Mouse (Mus musculus): Measurements from ENCODE around the gene Brat1. TPM values are rescaled to one million over a fixed set of nuclear protein-coding genes. Genes with fewer than 3 reads are reported as not detected.
"Not testable (repeated sequence)": the region's sequence is repeated elsewhere in the genome, so short reads cannot be mapped to it uniquely, and the experiment has no call there.

Brat1 gene
- 10 to 100 TPM; 20.5 to 24.4 TPM for total RNA-seq (2021)

GRCm38 (mm10) chr5:140704378-140705251 lies at the start of gene Brat1:
TSS of gene Brat1 (plus strand) at chr5:140705011.
- peak; percentile 90 to 97 for DNase-seq (ENCODE audit: extremely low spot score in 1 of 2, low spot score in 1 of 2)

DNA sequence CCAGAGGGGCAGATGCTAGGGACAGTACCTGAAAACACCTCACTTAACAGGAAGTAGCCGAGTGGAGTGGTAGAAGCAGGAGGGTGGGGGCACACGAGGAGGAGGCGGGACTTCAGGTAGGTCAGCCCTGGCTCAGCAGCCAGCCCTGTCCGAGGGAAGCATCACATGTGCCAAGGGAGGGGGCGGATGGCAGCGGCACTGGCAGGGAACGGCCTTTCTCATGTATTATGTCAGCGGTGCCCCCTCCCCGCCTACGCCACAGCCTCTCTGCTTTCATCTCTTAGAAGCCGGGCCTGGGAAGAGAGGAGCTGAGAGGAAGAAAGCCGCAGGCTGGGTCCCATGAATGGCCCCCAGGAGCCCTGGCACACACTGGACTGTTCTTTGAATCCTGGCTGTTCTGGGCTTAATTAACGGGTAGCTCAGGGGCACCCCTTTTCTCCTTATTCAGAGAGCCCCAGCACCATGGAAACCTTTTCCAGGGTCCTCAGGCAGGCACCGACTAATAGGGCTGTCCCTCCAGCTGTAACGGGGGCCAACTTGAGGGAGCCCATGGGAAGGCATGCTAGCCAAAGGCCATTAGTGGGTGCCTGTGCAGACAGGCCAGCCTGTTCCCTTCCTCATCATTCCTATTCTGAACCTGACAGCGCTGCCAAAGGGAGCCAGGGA lies 45.1 kb upstream of the Brat1 start:
- peak; percentile 30 to 47 for DNase-seq (ENCODE audit: extremely low spot score in 1 of 2, low spot score in 1 of 2)

GRCm38 (mm10) chr5:140660398-140660797 lies 44.4 kb upstream of the Brat1 start:
- no peak for DNase-seq (ENCODE audit: extremely low spot score in 1 of 2, low spot score in 1 of 2)

GRCm38 (mm10) chr5:140661427-140661826 lies 43.4 kb upstream of the Brat1 start:
- no peak for DNase-seq (ENCODE audit: extremely low spot score in 1 of 2, low spot score in 1 of 2)

- peak in 1 of 2 experiments; percentile 22 for DNase-seq (ENCODE audit: extremely low spot score in 1 of 2, low spot score in 1 of 2)
Observed at GRCm38 (mm10) chr5:140661875-140662643, 42.8 kb upstream of the Brat1 start.

GRCm38 (mm10) chr5:140662741-140663592 lies 41.8 kb upstream of the Brat1 start:
- DNase-seq (ENCODE audit: extremely low spot score in 1 of 2, low spot score in 1 of 2) = peak in 1 of 2 experiments; percentile 37

DNA sequence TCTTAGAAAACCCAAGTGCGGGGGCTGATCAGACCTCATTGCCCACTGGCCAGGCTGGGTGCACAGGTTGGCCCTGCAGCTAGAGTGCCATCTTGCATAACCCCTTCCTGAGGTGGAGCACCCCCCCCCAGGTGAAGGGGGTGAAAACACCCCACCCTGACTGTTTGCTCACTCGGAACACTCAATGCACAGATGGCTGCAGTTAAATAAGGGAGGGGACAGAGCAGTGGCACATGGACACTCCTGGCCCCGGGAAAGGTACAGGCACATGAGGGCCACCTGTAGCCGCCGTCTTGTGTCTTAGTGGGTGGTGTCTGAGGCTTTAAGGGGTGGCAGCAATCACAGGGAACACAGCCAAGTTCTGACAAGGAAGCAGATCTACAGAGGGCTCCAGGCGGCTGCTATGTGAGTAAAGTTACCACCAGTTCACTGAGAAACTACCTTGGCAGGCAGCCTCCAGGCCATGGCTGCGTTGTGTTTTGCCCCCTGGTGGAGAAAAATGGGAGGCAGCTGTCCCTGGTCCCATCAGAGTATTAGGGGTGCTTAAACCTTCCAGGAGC lies 41.1 kb upstream of the Brat1 start:
- peak; percentile 41 to 56 for DNase-seq (ENCODE audit: extremely low spot score in 1 of 2, low spot score in 1 of 2)

- no peak for DNase-seq (ENCODE audit: extremely low spot score in 1 of 2, low spot score in 1 of 2)
Observed at GRCm38 (mm10) chr5:140672115-140672514, 32.7 kb upstream of the Brat1 start.

DNA sequence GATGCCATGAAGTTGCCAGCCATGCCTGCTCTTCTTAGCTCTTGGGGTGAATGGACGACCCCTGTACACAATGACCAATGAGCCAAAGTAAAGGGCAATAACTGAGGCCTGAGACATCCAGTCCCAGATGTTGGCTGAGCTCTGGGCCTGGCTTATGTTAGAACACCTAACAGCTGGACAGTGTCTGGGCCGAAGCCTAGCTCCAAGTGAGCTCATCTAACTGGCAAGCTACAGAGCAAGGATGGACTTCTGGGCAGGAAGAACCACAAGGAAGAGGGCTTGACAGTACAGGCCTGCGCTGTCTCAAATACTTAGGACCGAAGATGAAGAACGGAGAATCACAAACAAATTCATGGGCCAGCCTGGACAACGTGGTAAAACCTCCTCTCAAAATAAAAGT lies 32.2 kb upstream of the Brat1 start:
- DNase-seq (ENCODE audit: extremely low spot score in 1 of 2, low spot score in 1 of 2) = not testable (repeated sequence)

DNA sequence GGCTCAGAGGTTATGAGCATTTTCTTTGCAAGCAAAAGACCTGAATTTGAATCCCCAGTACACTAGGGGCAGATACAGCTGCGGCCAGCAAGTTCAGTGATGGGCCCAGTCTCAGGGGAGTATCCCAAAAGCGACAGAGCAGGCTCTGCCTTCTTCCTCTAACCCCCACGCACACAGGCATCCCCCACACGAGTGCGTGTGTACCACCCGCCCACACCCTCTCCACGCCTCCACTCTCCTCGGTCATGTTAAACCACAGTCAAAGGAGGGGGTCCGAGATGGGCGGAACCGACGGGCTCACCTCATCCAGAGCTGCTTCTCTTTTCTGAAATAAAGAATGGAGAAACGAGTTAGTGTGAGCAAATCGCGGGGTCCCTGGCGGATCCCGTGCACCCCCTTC lies 30.8 kb upstream of the Brat1 start:
- DNase-seq (ENCODE audit: extremely low spot score in 1 of 2, low spot score in 1 of 2) = no peak

GRCm38 (mm10) chr5:140675079-140675478 lies 29.7 kb upstream of the Brat1 start:
- DNase-seq (ENCODE audit: extremely low spot score in 1 of 2, low spot score in 1 of 2) = no peak

DNA sequence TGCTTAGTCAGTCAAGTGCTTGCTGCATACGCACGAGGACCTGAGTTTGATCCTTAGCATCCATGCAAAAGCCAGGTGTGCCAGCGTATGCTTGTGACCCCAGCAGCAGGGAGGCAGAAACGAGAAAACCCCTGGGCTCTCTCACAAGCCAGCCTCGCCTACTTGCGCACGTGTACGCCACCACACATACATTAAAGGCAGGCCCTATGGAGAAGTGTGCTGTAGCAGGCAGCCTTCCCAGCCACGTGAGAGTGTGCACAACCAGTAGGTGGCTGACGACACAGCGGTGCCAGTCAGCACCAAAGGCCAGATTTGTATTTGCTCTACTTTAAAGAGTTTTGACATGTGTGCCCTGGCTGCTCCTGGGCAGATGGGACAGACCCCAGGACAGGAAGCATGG lies 29.2 kb upstream of the Brat1 start:
- DNase-seq (ENCODE audit: extremely low spot score in 1 of 2, low spot score in 1 of 2) = no peak

DNA sequence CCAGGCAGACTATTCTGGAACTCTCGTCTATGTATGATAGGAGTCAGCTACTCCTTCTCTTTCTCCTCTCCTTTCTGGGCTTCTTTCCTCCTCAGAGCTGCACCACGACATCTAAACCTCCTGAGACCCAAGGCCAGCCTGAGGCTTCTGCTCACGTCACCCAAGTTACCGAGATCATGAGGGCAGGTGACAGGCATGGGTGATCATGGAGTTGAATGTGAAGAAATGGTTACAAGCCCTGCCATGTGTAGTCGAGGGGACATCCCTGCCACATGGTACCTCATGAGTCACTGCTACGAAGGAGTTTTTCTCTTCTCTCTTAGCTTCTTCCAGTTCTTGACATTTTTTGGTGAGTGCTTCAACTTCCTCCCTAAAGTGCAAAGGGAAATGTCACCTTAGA lies 27.7 kb upstream of the Brat1 start:
- DNase-seq (ENCODE audit: extremely low spot score in 1 of 2, low spot score in 1 of 2) = no peak

GRCm38 (mm10) chr5:140680051-140680450 lies 24.8 kb upstream of the Brat1 start:
- no peak for DNase-seq (ENCODE audit: extremely low spot score in 1 of 2, low spot score in 1 of 2)

- no peak for DNase-seq (ENCODE audit: extremely low spot score in 1 of 2, low spot score in 1 of 2)
Observed at GRCm38 (mm10) chr5:140680950-140681349, 23.9 kb upstream of the Brat1 start.

DNA sequence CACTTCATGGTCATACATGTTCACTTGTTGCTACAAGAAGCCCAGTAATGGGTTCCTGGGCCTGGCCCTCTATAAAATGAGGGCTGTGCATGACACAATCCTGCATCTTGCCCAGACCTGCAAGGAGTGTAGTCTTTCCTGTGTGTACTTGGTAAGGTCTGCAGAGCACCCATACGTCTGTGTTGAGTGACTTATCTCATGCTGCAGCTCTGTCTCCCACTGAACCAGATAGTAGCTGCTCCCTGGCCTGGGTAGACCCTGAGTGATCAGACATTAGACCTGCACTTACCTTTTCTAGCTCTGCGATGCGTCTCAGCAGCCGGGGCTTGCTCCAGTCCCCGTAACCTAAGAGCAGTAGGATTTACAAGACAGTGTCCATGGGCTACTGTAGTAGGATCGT lies 22.7 kb upstream of the Brat1 start:
- DNase-seq (ENCODE audit: extremely low spot score in 1 of 2, low spot score in 1 of 2) = no peak

DNA sequence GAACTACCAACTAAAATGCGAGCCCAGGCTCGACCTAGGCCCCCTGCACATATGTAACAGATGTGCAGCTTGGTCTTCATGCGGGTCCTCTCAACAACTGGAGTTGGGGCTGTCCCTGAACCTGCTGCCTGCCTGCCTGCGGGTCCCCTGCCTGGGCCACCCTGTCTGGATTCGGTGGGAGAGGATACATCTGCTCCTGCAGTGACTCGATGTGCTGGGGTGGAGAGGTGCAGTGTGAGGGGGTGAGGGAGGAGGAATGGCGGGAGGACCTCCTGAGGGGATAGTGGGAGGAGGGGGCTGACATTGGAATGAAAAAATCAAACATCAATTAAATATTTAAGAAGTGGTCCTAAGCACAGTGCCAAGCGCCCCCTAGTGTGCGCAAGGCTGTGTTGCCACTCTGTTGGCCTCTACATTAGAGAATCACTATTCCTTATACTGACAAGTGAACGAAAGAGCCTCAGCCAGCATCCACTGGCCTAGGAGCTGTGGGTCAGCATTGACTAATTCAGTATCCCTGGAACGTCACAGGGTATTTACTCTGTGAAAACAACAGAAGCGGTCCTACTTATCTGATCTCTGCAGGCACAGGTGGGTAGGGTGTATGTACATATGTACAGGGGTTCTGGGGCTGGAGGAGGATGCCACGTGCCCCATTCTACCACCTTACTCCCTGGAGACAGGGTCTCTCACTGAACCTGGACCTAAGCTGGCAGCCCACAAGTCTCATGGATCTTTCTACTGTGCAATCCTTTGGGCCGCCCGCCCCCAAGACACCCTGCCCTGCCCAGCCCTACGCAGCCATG lies 20.3 kb upstream of the Brat1 start:
- DNase-seq (ENCODE audit: extremely low spot score in 1 of 2, low spot score in 1 of 2) = peak in 1 of 2 experiments; percentile 56

GRCm38 (mm10) chr5:140688434-140688833 lies 16.4 kb upstream of the Brat1 start:
- DNase-seq (ENCODE audit: extremely low spot score in 1 of 2, low spot score in 1 of 2) = no peak

- DNase-seq (ENCODE audit: extremely low spot score in 1 of 2, low spot score in 1 of 2) = no peak
Observed at GRCm38 (mm10) chr5:140695987-140696386, 8.8 kb upstream of the Brat1 start.

Measured in layer of hippocampus, postnatal 25 days (tissue).